Mouse (Mus musculus): ENCODE measurements around the gene Abi3bp.

GRCm38 (mm10) chr16:56501513-56501912, 23.8 kb downstream of the Abi3bp start:
- TF ChIP-seq GATA1 (IDR thresholded peaks at IDR 0.05; ENCODE audit: low read length) (no peak), TAL1 (IDR thresholded peaks at IDR 0.05; ENCODE audit: low read length) (no peak)

Measured in erythroblast, embryonic 14.5 days (primary cell).